Mouse (Mus musculus) telencephalon, adult 2 months (tissue): ENCODE results near the gene Emc6.
A peak's percentile ranks its signal among the peaks of the same experiment; 100 is the strongest.

Source experiments
- DNase-seq: peaks from one replicate; pipeline ENCODE4 v3.0.0-alpha.2; 2011; ENCODE audit warnings: low read depth, low spot score

The Emc6 gene

GRCm38 (mm10) chr11:73176186-73176585 lies 651 bp downstream of the Emc6 start:
- DNase-seq, result no peak

- no peak for DNase-seq
Measured at GRCm38 (mm10) chr11:73175612-73176011, 1.2 kb downstream of the Emc6 start.

GRCm38 (mm10) chr11:73172186-73172585 lies 4.7 kb downstream of the Emc6 start:
- no peak for DNase-seq

- DNase-seq, result no peak
Measured at GRCm38 (mm10) chr11:73169231-73169630, 7.6 kb downstream of the Emc6 start.

GRCm38 (mm10) chr11:73168576-73168975 lies 8.3 kb downstream of the Emc6 start:
- DNase-seq, result no peak

GRCm38 (mm10) chr11:73168071-73168470 lies 8.8 kb downstream of the Emc6 start:
- DNase-seq, result no peak

GRCm38 (mm10) chr11:73162284-73162683 lies 14.6 kb downstream of the Emc6 start:
- no peak for DNase-seq

- no peak for DNase-seq
Measured at GRCm38 (mm10) chr11:73161616-73162015, 15.2 kb downstream of the Emc6 start.

- no peak for DNase-seq
Measured at GRCm38 (mm10) chr11:73160811-73161200, 16.0 kb downstream of the Emc6 start.

- no peak for DNase-seq
Measured at GRCm38 (mm10) chr11:73159957-73160810, 16.7 kb downstream of the Emc6 start, which contains the start of gene P2rx5. TSS of gene P2rx5 (plus strand) at chr11:73160421.

GRCm38 (mm10) chr11:73155071-73155470 lies 21.8 kb downstream of the Emc6 start:
- no peak for DNase-seq

GRCm38 (mm10) chr11:73148209-73148608 lies 28.6 kb downstream of the Emc6 start:
- DNase-seq, result no peak

- DNase-seq, result no peak
Measured at GRCm38 (mm10) chr11:73146975-73147365, 29.9 kb downstream of the Emc6 start.

- no peak for DNase-seq
Measured at GRCm38 (mm10) chr11:73146026-73146974, 30.5 kb downstream of the Emc6 start.

- no peak for DNase-seq
Measured at GRCm38 (mm10) chr11:73144261-73144681, 32.6 kb downstream of the Emc6 start.

GRCm38 (mm10) chr11:73137591-73138501 lies 39.0 kb downstream of the Emc6 start, which contains the start of gene Haspin:
TSS of gene Haspin (minus strand) at chr11:73138294.
- DNase-seq, result peak; percentile 49

- no peak for DNase-seq
Measured at GRCm38 (mm10) chr11:73137116-73137515, 39.7 kb downstream of the Emc6 start.

GRCm38 (mm10) chr11:73136587-73136986 lies 40.2 kb downstream of the Emc6 start:
- no peak for DNase-seq

GRCm38 (mm10) chr11:73134222-73134621 lies 42.6 kb downstream of the Emc6 start:
- DNase-seq, result no peak

GRCm38 (mm10) chr11:73132999-73133398 lies 43.8 kb downstream of the Emc6 start:
- DNase-seq, result no peak

- no peak for DNase-seq
Measured at GRCm38 (mm10) chr11:73131020-73131419, 45.8 kb downstream of the Emc6 start.
